Mouse (Mus musculus): ENCODE measurements around the gene Ptms.
"Not testable (repeated sequence)": the region's sequence is repeated elsewhere in the genome, so short reads cannot be mapped to it uniquely, and the experiment has no call there.

Ptms gene

DNA sequence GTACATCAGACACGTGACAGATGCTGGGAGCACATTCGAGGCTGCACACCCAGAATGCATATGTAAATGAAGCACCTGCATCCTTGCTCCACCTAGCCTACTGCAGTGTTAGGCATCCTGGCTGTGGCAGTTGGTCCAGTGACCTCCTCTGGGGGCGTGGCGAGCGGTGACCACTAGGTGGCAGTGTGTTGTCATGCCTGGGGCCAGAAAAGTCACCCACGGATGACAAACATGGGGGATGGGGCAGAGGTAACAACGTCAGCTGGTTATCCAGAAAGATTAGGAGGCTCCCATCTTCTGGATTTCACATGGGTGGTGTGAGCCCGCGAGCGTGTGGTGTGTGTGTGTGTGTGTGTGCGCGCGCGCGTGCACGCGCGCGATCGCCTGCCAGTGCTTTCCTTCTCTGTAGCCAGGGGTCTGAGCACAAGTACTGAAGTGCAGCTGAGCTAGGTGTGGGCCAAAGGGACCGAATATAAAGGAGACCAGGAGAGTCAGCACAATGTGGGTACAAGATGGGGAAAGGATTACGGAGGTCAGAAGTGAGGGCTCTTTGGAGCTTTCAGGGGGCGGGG is 16.2 kb downstream of the Ptms start:
- DNase-seq = peak; percentile 99

DNA sequence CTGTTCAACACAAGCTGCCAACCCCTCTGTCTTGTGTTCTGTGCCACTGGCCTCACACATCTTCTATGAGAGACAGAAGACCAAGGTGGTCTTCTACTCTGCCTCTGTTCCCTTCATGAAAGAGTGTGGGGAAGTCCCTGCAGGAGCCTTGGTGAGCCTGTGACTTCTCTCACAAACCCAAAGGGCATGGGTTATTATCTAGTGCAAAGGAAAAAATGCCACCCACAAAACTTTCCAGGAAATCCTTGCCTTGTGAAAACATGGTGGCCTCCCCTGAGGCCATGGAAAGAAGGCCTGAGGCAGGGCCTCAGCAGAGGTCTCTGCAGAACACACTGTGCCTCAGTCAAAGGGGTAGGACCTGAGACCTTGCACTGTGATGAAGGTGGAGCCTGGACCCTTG is 18.1 kb downstream of the Ptms start:
- no peak for DNase-seq

DNA sequence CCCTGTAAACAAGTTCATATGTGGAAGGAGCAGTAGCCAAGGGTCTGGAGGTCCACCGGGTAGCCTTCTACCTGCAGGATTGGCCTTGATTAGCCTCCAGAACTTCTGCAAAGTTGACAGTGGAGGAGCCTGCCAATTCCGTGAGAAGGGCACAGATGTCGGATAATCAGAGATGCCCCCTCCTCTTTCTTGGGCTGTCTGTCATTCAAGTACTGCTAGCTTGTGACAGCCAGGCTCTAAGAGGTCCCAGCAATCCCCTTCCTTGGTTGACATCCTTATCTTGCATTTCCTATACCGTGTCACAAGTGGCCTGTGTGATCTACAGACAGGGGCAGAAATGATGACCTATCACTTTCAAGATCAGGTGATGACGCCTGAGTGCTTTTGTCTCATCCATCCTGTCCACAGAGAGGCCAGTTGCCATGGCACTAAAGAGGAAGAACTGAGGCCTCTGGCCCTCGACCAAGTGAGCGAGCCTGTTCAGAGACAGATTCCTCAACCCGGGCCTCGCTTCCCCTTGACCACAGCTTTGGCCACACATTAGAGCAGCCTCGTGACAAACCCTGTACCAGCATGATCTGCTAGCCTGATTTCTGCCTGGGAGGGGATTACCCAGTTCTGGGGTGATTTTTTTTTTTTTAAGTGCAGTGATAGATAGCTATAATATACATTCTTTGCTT is 19.0 kb downstream of the Ptms start:
- DNase-seq = no peak

DNA sequence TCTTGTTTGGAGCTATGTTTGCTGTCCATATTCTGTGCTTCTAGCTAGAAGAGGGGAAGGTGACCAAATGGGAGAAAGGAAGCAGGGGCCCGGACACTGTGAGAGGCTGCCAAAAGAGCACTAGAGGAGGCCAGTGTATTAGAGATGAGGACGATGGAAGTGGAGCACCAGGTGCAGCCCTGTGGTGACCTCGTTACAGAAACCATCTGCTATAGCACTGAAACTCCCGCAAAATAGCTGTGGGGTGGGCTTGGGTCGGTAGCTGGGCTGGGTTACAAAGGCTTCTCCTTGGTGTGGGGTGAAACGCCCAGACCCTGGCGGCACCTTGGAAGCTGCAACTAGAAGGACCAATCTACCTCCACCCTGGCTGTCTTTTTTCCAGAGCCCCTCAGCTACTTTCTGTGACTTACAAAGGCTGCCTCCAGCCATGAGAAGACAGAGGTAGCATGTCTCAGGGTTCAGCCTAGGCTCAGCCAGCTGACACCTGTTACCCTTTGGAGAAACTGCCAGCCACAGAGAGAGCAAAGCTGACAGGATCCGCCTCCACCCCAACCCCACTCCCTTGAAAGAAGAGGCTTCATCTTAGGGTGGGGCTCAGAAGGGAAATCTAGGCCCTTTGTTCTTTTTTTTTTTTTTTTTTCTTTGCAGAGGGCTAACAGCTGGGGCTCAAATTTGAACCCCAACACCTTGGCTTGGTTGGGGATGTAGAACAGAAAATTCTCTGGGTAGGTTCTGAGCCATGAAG is 19.7 kb downstream of the Ptms start:
- no peak for DNase-seq

DNA sequence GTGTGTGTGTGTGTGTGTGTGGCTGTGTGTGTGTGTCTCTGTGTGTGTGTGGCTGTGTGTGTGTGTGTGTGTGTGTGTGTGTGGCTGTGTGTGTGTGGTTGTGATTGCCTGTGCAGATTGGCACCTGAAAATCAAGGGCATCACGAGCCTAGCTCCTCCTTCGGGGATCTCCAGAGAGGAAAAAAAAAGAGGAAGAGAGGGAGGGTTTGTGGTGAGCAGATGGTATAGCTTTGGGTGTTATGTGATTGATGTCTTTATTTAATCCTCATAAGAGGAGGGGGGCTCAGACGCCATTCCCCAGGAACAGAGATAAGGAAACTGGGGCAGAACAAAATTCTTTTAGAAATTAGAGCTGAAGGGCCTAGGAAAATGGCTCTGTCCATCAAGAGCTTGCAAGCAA is 21.5 kb downstream of the Ptms start:
- DNase-seq = no peak

DNA sequence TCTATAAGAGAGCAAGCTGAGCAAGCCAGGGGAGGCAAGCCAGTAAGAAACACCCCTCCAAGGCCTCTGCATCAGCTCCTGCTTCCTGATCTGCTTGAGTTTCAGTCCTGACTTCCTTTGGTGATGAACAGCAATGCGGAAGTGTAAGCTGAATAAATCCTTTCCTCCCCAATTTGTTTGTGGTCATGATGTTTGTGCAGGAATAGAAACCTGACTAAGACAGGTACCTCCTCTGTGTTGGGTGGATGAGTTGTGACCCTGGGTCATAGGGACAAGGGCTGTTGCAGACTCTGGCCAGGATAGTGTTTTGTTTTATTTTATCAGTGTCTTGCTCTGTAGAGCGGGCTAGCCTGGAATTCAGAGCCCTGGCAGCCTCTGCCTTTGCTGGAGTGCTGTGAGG is 25.8 kb downstream of the Ptms start:
- DNase-seq = not testable (repeated sequence)

DNA sequence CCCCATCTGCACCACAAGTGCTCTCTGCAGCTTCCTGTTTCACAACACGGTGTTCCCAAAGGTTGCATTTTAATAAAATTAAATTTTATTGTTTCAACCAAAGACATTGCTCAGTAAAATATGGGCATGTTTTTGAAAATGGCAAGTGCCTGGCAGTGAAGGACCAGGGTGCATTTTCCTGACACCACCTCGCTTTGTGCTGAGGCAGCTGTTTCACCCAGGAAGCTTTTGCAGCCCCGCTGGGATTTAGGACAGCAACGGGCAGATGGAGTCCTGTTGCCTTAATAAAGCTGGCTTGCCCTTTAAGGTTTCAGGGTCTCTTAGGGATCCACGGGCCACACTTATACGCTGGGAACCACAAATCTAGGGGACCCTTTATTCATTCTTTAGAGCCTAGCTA is 28.9 kb downstream of the Ptms start:
- no peak for DNase-seq

DNA sequence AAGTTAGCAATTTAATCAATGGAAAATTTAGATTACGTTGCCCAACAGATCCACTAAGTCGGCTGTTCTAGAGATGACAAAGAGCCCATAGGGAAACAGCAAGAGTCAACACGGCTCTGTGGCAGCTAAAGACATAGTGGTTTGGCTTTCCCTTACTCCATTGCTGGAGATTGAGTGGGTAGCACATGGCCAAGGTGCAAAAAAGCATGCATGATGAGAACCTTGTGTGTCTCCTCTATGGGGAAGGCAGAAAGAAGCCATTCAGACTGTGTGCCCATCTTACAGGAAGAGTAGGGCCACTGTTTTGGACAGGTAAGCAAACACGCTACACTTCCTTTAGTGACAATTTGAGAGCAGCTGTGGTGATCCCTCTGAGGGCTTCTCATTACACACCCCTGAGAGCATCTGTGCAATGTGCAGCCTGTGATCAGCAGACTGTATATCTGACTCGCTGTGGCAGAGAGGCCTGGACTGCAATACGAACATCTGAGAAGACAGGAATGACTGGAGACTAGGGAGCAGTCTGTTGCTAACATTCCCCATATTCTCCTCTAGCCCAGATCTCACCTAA is 31.3 kb downstream of the Ptms start:
- DNase-seq = no peak

DNA sequence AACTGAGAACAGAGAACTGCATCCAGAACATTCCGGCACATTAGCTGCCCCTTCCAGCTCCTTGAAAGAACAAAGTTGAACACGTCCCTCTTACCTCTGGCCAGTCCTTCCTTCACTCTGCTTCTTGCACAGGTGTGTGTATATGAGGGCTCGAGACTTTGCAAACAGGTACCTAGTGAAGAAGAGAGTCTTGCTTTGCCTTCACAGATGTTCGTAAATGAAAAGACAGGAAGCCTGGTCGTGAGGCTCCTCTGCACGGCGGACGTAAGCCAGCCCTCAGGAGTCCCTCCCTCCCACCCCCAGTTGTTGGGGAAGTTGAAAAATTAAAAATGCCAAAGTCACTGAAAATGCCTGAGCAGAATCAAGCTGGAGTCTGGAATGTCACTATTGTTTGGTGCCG is 31.9 kb downstream of the Ptms start, which contains the start of gene Cd4:
Gene Cd4 (minus strand): TSS at position 236 of the 400 bp plus-strand sequence.
- DNase-seq = no peak

DNA sequence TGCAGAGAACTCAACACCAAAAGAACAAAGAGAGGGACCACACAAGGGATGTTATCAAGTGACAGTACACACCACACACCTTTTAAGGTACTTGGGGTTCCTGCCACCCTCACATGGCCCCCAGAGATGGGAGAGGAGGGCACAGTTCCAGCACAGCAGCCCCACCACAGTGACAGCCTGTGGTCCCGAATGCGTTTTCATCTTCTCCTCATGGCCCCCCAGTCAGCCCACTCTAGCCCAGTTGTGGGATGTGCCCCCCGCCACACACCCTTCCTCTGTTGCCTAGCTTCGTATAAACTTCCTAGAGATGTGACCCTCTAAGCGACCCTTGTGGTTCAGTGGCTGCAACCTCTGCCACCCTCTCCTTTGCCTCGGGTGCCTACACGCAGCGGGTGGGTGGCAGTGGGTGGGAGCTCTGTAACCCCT is 33.9 kb downstream of the Ptms start:
- no peak for DNase-seq

DNA sequence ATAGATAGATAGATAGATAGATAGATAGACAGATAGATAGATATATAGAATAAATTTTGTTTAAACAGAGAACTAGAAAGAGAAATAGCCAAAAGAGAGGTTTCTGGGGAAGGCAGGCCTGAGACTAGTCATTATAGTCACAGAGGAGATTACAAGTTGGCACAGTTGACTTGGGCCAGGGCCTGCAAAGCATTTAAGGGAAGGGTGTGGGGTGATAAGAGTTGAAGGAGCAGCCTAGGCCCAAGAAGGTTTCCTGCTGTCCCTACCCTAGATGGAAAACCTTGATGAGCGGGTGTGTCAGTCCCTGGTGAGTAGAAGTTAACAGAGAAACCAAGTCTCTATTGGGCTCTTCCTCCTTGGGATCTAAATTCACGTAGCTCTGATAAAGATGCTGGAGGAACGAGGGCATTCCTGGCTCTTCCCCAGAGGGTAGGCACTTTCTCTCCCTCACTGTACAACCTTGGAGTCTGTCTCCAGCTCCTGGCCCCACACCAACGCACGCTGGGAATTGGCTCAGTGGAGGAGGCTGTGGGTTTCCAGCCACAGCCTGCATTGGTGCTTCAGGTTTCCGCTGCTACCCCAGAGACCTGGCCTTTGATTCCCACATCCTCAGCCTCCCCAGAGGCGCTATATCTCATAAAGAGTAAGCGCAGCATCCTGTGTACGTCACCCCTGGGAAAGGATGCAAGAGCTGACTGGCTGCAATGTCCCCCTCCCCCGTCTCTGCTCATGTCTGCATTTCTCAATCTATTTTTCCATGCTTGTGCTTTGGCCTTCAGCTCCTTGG is 35.0 kb downstream of the Ptms start:
- no peak for DNase-seq

DNA sequence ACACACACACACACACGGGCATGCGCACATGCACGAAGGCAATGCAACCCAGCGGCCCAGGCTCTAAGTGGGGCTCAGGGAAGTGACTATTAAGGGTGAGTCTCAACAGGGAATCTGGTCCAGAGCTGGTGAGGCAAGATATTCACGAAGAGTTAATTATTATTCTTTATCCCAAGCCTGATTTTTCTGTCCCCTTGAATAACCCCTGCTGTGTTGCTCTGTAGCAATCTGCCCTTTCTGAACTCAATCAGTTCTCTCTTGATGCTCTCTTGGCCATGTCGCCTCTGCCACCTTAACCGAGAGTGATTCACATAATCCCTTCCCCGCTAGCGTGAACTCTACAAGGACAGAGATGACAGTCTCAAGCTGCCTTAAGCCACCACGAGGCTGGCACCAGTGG is 36.6 kb downstream of the Ptms start:
- no peak for DNase-seq

DNA sequence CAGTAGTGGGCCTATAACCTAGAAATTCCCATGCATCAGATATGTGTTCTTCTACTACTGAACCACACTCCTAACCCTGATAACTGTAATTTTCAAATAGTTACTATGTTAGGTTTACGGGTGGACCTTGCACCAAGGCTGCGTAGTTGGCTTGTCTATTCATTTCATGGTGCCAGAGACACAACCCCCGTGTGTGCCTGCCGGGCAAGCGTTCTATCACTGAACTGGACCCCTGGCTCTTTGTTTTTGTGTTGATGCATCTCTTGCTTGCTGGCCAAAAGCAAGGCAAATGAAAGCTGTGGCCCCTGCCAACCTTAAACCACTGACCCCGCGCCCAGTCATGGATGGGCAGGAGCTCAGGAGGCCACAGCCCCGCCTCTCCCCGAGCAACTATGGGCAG is 38.1 kb downstream of the Ptms start:
- no peak for DNase-seq

DNA sequence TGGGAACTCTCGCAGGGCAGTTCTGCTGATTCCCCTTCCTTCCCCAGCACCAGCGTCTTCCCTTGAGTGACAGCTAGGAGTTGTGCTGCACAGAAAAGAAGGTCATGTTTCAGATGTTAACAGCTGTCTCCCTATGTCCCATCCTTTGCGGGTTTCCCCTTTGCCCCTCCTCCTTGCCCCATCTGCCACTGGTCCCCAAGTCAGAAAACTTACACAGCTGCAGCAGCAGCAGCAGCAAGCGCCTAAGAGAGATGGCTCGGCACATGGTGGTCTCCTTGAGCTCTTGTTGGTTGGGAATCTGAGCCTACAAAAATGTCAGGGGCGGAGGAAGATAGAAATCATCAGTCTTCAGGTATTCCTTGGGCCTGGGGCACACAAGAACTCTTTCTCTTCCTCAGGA is 40.5 kb downstream of the Ptms start:
- DNase-seq = no peak

DNA sequence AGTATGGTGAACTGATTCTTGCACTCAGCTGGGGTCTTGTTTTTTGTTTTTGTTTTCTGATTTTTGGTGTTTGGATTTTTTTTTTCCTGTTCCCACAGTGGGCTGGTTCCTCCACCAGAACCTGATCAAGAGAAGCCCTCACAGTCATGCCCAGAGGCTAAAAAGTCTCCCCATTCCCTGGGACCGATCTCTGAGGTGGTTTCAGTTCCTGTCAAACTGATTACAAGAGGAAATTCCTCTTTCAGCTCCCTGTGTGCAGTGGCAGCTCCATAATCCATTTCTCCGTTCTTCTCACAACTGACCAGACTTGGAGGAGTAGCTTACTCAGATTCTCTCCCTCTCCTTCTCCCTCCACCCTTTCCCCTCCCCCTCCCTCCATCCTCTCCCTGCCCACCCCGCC is 45.6 kb downstream of the Ptms start:
- no peak for DNase-seq

DNA sequence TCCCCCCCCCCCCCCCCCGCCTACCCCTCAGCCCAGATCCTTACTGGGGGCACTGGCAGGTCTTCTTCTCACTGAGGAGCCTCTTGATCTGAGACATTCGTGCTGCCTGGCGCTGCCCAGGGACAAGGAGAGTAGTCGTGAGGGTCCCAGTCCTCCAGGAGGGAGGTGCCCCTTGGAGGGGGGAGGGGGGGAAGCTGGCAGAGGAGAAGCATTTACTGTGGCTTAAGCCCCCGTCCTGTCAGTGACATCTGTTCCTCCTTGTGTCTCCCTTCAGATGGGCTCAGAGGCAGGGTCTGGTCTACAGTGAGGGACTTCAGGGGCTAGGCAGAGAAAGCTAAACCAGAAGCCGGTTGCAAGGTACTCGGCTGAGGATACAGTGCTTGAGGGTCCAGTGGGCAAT is 53.3 kb downstream of the Ptms start:
- DNase-seq = no peak

DNA sequence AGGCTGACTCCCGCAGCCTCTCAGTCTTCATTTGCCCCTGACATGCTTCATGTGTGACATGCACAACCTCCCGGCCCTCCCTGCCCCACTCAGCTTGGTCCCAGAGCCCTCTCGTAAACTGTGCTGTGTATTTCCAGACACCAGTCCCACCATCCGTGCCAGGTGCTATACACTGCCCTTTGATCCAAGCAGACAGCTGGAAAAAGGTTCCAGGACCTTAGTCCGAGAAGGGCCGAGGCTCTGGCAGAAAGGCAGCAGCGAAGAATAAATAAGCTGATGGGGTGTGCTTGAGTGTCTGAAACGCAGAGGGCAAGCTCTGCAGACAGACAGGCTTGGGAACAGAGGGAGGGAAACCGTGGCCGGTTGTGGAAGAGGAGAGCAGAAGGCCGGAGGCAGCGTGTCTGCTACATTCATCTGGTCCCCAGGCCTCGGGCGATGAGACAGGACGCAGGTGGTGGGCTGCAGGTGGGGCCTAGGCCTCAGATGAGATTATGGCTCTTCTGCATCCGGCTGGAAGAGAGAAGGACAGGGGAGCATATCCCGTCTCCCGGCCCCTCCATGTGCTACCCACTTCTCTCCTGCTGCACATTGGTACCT is 54.0 kb downstream of the Ptms start:
- DNase-seq = no peak

All from lung, postnatal 14 days (tissue).